Mouse (Mus musculus) limb, embryonic 11.5 days (tissue): ENCODE measurements at regions not wholly inside any gene's neighbourhood (a gene's known extent, or its start where the extent isn't known, plus 50 kb on each side); places are given as distances from the start of the nearest gene placed in this dataset.
A peak's percentile ranks its signal among the peaks of the same experiment; 100 is the strongest.

Experiments used
- ATAC-seq: fragments of 200-750 bp; cut with Nextera tagmentation; 2 replicates; pipeline ENCODE4 v1.8.0; 2017; ENCODE audit warnings: low read depth; ENCODE audit not compliant: insufficient number of reproducible peaks, low FRiP score, low TSS enrichment
- DNase-seq: peaks from one replicate; pipeline ENCODE4 v3.0.0-alpha.2; 2015; ENCODE audit warnings: low spot score
- H3K27ac ChIP-seq: fragments of 300-500 bp; sonication (generic); replicated peaks from 2 replicates; pipeline ENCODE4 v1.5.1; 2014; ENCODE audit warnings: low read depth, mild to moderate bottlenecking, low read length
- H3K27me3 ChIP-seq: fragments of 300-500 bp; sonication (generic); 2 replicates; pipeline ENCODE4 v1.6.1; 2014; ENCODE audit warnings: mild to moderate bottlenecking, low read length, mixed read lengths; ENCODE audit not compliant: control insufficient read depth, insufficient read depth
- H3K36me3 ChIP-seq: fragments of 300-500 bp; sonication (generic); 2 replicates; pipeline ENCODE4 v1.6.1; 2014; ENCODE audit warnings: mild to moderate bottlenecking, low read length, moderate library complexity, mixed read lengths; ENCODE audit not compliant: control insufficient read depth, insufficient read depth
- H3K4me1 ChIP-seq: fragments of 300-500 bp; sonication (generic); 2 replicates; pipeline ENCODE4 v1.6.1; 2014; ENCODE audit warnings: low read length, mixed read lengths; ENCODE audit not compliant: control insufficient read depth, insufficient read depth
- H3K4me2 ChIP-seq: fragments of 300-500 bp; sonication (generic); 2 replicates; pipeline ENCODE4 v1.6.1; 2014; ENCODE audit warnings: low read depth, mild to moderate bottlenecking, moderate library complexity; ENCODE audit not compliant: severe bottlenecking
- H3K4me3 ChIP-seq: fragments of 300-500 bp; sonication (generic); 2 replicates; pipeline ENCODE4 v1.5.1; 2014; ENCODE audit warnings: low read depth, low read length
- H3K9ac ChIP-seq: fragments of 300-500 bp; sonication (generic); 2 replicates; pipeline ENCODE4 v1.6.1; 2014; ENCODE audit warnings: mild to moderate bottlenecking, low read length
- H3K9me3 ChIP-seq: fragments of 300-500 bp; sonication (generic); 2 replicates; pipeline ENCODE4 v1.6.1; 2016; ENCODE audit warnings: low read length; ENCODE audit not compliant: control insufficient read depth
- WGBS: fragments of 180-500 bp; shearing (Covaris S2); extraction: QIAGEN DNeasy Blood & Tissue Kit; methylation state at CpG from one replicate; pipeline ENCODE4 v1.1.7; 2014; 5-methylcytosine and 5-hydroxymethylcytosine counted together

DNA sequence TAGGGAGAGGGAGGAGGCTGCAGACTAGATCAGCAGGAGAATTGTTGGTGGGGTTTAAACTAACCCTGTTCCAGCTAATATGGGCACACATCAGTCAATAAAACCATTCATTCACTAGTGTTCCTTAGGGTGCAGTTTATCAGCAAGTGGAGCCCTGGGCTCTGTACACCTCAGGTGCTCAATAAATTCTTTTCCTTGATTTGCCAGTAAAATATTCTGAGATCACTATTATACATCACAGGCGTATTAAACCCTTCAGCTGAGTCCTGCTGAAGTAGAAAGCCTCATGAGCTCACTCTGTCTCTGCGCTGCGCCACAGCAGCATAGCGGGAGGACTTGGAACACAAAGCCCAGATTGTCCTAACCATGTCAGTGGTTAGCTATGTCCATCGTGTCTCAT lies 389.3 kb downstream of the Hs3st3b1 start:
- H3K4me2 ChIP-seq: no peak overlapping the region
- H3K27me3 ChIP-seq: no peaks in the 10 kb centered on the region
- no peak overlapping the region for H3K4me3 ChIP-seq
- 83% methylated on average over 5 of the region's 5 CpGs for WGBS
- H3K9ac ChIP-seq: no peak overlapping the region
- ATAC-seq: no peak
- H3K9me3 ChIP-seq: no peaks in the 10 kb centered on the region
- H3K36me3 ChIP-seq: no peaks in the 10 kb centered on the region
- no peak for DNase-seq
- no peaks in the 10 kb centered on the region for H3K4me1 ChIP-seq
- H3K27ac ChIP-seq: no peak overlapping the region

DNA sequence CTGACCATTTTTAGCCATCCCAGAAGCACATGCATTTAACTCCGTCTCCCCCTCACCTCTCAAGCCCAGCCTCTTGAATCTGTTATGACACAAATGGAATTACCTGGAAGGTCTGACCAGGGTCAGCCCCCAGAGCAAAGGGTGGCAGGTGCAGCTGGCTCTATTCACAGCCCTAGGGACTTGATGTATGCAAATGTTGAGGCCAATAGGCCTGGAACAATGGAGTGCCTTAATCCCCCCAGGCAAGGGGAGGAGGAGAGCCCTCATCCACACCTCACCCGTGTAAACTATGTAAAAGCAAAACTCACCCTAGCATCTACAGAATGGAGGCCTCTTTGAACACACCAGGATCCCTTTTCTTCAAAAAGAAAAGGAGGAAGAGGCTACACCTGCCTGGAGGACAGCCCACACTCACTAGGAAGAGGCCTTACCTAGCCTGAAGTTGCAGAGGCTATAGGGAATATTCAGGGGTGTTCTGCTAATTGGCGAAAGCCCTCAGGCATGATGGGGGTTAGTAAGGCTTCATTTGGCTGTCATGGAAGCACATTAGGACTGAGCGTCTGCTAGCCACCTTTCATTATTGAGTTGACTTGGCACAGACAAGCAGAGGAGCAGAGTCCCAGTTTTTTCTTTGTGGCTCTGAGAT lies 388.4 kb downstream of the Hs3st3b1 start:
- Histone ChIP-seq H3K27me3 (no peaks in the 10 kb centered on the region), H3K9ac (no peak overlapping the region), H3K4me1 (no peaks in the 10 kb centered on the region), H3K36me3 (no peaks in the 10 kb centered on the region), H3K27ac (no peak overlapping the region), H3K4me2 (no peak overlapping the region), H3K9me3 (no peaks in the 10 kb centered on the region), H3K4me3 (no peak overlapping the region)
- WGBS: 52% methylated on average over 4 of the region's 4 CpGs
- DNase-seq: no peak
- no peak for ATAC-seq

DNA sequence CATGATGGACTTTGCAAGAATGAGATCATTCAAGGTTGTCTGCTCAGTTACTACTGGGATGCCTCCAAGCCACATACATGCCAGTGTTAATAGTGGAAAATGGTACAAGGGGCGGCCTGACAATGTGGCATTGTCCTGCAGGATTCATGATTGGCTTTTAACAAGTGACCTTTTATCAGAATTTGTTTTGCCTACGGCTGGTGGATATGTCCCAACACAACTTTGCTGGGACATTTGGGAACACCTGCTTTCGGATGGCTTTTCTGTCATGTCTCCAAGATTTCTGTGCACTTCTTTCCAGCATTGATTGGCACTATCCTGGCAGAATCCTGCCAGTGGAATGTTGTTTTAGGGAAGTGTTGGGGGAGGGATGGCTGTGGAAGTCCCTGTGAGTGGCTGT lies 384.4 kb downstream of the Hs3st3b1 start:
- H3K27ac ChIP-seq: no peak overlapping the region
- H3K9me3 ChIP-seq: no peaks in the 10 kb centered on the region
- H3K4me3 ChIP-seq: no peak overlapping the region
- no peak for ATAC-seq
- no peak for DNase-seq
- no peaks in the 10 kb centered on the region for H3K36me3 ChIP-seq
- H3K4me2 ChIP-seq: no peak overlapping the region
- H3K27me3 ChIP-seq: no peaks in the 10 kb centered on the region
- no peak overlapping the region for H3K9ac ChIP-seq
- H3K4me1 ChIP-seq: no peaks in the 10 kb centered on the region
- 94% methylated on average over 3 of the region's 3 CpGs for WGBS

DNA sequence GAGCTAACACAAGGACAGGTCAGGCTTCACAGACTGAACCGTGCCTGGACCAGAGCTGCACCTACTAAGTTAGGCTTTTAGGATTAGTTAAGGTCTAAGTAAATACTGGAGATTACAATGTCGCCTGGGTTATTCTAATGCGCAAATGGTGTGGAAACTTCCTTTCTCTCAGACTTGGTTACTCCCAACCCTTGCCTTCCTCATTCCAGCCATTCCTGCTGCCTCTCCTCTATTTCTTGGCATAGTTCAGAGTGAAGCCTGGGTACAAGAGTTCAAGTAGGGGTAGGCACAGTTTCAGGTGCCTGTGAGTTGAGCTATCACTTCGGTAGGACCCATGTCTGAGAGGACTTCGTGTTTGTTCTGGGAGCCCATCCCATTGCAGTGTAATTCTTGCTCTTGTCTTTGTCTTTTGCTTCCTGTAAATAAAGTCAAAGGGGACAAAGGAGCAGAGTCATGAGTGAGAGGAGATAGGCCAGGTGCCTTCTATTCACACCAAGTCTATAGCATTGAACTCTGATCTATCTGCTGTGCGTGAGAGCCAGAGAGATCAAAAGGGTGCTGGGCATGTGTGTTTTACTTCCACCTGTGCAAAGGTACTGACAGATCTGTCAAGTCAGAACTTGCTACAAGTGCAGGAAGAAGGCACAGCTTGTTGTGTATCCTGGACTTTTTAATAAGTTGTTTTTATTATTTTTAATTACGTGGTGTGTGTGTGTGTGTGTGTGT lies 378.0 kb downstream of the Hs3st3b1 start:
- no peak overlapping the region for H3K9ac ChIP-seq
- H3K9me3 ChIP-seq: no peaks in the 10 kb centered on the region
- DNase-seq (no peak), ATAC-seq (no peak)
- H3K36me3 ChIP-seq: no peaks in the 10 kb centered on the region
- no peak overlapping the region for H3K27ac ChIP-seq
- WGBS: 82% methylated on average over 7 of the region's 7 CpGs
- no peak overlapping the region for H3K4me2 ChIP-seq
- H3K4me1 ChIP-seq: peaks cover 7% of the 10 kb centered on the region
- H3K27me3 ChIP-seq: no peaks in the 10 kb centered on the region
- H3K4me3 ChIP-seq: no peak overlapping the region

DNA sequence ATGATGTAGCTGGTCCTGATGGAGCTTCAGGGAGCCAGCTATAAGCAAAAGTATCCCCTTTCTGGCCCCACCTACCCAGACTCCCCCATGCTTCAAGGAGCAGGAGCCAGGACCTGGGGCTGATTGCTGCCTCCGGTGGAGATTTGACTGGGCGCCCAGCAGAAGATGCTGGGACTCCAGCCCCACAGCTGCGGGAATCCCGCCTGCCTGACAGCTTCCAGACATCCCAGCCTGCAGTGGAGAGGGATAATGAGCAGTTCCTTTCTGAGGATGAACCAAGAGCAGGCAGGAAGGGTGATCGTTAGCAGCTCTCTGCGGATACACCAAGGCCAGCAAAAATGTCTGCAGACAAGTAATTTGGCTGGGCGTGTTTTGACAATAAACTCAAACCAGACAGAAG lies 376.6 kb downstream of the Hs3st3b1 start:
- DNase-seq: peak; percentile 42
- WGBS: 5% methylated on average over 7 of the region's 7 CpGs
- Histone ChIP-seq H3K4me1 (peaks cover 7% of the 10 kb centered on the region), H3K36me3 (no peaks in the 10 kb centered on the region), H3K9me3 (no peaks in the 10 kb centered on the region), H3K9ac (no peak overlapping the region), H3K4me3 (no peak overlapping the region), H3K27me3 (no peaks in the 10 kb centered on the region), H3K27ac (peak overlapping the region; percentile 9; the same call in 1 of the 2 replicates), H3K4me2 (0 out of 2 replicates have a peak overlapping the region, but pooled peaks have one; percentile 3)
- no peak for ATAC-seq

DNA sequence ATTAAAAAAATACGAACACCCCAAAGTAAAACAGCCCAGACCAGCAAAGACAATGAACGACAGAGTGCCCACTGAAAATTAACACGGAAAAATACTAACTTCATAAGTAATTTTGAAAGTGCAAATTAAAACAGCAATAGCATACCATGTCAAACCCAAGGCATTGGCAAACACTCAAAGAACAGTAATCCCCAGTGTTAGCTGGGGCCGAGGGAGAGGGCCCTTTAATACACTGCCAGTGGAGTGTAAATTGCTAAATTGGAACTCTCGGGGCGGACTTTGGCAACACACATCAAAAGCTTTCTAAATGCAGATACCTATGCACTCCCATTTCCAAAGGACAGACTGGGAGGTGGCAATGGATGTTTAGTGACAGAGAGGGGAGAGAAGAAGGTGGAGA lies 361.6 kb downstream of the Hs3st3b1 start:
- Histone ChIP-seq H3K27ac (no peak overlapping the region), H3K9ac (no peak overlapping the region), H3K27me3 (no peaks in the 10 kb centered on the region), H3K9me3 (peaks cover 3% of the 10 kb centered on the region; the same call in 1 of the 2 replicates), H3K4me3 (no peak overlapping the region), H3K4me2 (no peak overlapping the region), H3K36me3 (no peaks in the 10 kb centered on the region), H3K4me1 (no peaks in the 10 kb centered on the region)
- DNase-seq (no peak), ATAC-seq (no peak)
- WGBS: 69% methylated on average over 6 of the region's 6 CpGs

DNA sequence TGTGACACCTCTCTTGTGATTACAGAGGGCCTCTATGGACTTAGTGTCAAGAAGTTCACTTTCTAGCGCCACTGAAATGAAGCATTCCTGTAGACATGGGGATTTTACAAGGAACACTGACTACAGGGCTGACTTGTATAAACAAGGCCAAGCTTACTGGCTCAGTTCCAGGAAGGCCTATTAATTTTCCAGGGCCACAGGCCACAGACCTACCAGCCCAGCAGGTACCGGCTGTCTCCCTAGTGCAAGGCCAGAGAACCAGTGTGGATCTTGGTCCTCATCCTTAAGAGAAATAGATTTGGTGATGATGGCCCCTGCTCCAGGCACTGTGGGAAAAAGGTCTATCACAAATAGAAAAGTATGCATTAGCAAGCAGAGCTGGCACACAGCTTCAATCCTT lies 359.4 kb downstream of the Hs3st3b1 start:
- no peak overlapping the region for H3K9ac ChIP-seq
- no peaks in the 10 kb centered on the region for H3K4me1 ChIP-seq
- H3K9me3 ChIP-seq: peaks cover 3% of the 10 kb centered on the region; the same call in 1 of the 2 replicates
- H3K4me3 ChIP-seq: no peak overlapping the region
- ATAC-seq (no peak), DNase-seq (no peak)
- no peak overlapping the region for H3K27ac ChIP-seq
- no peaks in the 10 kb centered on the region for H3K27me3 ChIP-seq
- no peaks in the 10 kb centered on the region for H3K36me3 ChIP-seq
- no peak overlapping the region for H3K4me2 ChIP-seq
- 35% methylated on average over 2 of the region's 2 CpGs for WGBS

DNA sequence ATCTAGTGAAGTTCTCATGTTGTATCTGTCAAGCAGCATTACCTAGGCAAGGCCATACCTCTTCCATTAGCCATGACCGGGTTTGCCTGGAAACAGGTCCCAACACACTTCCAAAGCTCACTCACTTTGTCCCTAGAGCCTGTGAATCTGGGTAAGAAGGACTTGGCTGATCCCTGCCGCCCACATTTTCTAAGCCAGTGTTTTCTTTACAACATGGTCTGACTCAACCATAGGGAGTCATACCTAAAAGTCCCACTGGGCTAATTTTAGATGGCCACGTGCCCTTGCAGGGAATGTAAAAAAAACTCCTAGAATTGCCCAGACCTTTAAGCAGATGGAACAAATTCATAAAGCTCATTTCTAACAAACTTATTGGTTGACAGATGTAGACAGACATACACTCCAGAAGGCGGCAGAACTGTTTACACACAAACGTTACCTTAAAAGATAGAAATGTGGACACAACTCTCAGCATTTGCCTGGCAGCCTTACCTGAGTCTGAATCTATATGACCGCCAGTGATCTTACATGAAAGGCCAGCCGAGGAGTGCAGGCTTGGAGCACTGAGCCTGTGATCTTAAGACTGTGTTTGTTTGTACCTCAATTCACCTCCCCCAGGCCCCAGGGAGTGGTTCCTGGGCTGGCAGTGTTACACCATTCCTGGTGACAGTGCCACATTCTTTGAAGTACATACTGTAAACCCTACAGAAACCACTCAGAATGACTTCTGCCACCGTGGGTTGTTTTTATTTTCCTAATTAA lies 356.4 kb downstream of the Hs3st3b1 start:
- 54% methylated on average over 8 of the region's 8 CpGs for WGBS

More for the DNA sequence above, 356.4 kb downstream of the Hs3st3b1 start:
- H3K27ac ChIP-seq: no peak overlapping the region
- no peaks in the 10 kb centered on the region for H3K27me3 ChIP-seq
- H3K4me1 ChIP-seq: no peaks in the 10 kb centered on the region
- H3K36me3 ChIP-seq: no peaks in the 10 kb centered on the region
- no peaks in the 10 kb centered on the region; the same call in 1 of the 2 replicates for H3K9me3 ChIP-seq
- DNase-seq: no peak
- no peak overlapping the region for H3K4me2 ChIP-seq
- ATAC-seq: no peak
- H3K4me3 ChIP-seq: no peak overlapping the region
- no peak overlapping the region for H3K9ac ChIP-seq
